Mouse (Mus musculus): ENCODE data around the gene Ptprt. TPM values are rescaled to one million over a fixed set of nuclear protein-coding genes. Genes with fewer than 3 reads are reported as not detected.

The Ptprt gene
- polyA plus RNA-seq, 1 experiment, result 0.05 TPM

GRCm38 (mm10) chr2:162682674-162683073 lies 21.7 kb upstream of the Ptprt start:
- Histone ChIP-seq H3K27ac (ENCODE audit: insufficient read depth, low read depth, low read length) (no peak overlapping the region), H3K36me3 (ENCODE audit: control insufficient read depth, insufficient read depth, low read length) (no peaks in the 10 kb centered on the region), H3K4me3 (ENCODE audit: insufficient read depth, low read depth, low read length) (no peak overlapping the region), H3K4me1 (ENCODE audit: control insufficient read depth, insufficient read depth, low read length) (no peaks in the 10 kb centered on the region), H3K27me3 (replicated peaks; ENCODE audit: control insufficient read depth, insufficient read depth, low read length) (no peaks in the 10 kb centered on the region)
- 5% methylated on average over 6 of the region's 6 CpGs for WGBS
- DNase-seq, result peak; percentile 50
- TF ChIP-seq POLR2A (IDR thresholded peaks at IDR 0.05; ENCODE audit: low read depth, low read length) (no peak), CTCF (conservative IDR thresholded peaks at IDR 0.05; ENCODE audit: insufficient read depth, insufficient read length, low read depth, low read length) (peak; percentile 77)

- TF ChIP-seq POLR2A (IDR thresholded peaks at IDR 0.05; ENCODE audit: low read depth, low read length) (no peak), CTCF (conservative IDR thresholded peaks at IDR 0.05; ENCODE audit: insufficient read depth, insufficient read length, low read depth, low read length) (no peak)
- Histone ChIP-seq H3K27me3 (replicated peaks; ENCODE audit: control insufficient read depth, insufficient read depth, low read length) (peaks cover 2% of the 10 kb centered on the region; the same call in 1 of the 2 replicates), H3K27ac (ENCODE audit: insufficient read depth, low read depth, low read length) (no peak overlapping the region), H3K4me1 (ENCODE audit: control insufficient read depth, insufficient read depth, low read length) (no peaks in the 10 kb centered on the region), H3K36me3 (ENCODE audit: control insufficient read depth, insufficient read depth, low read length) (no peaks in the 10 kb centered on the region), H3K4me3 (ENCODE audit: insufficient read depth, low read depth, low read length) (no peak overlapping the region)
- WGBS, result 8% methylated on average over 1 of the region's 1 CpGs
- no peak for DNase-seq
These were observed 1.6 kb upstream of the Ptprt start for GRCm38 (mm10) chr2:162662431-162662970.

GRCm38 (mm10) chr2:162661733-162662132 lies 786 bp upstream of the Ptprt start:
- 18% methylated on average over 4 of the region's 4 CpGs for WGBS
- TF ChIP-seq CTCF (conservative IDR thresholded peaks at IDR 0.05; ENCODE audit: insufficient read depth, insufficient read length, low read depth, low read length), result no peak
- TF ChIP-seq POLR2A (IDR thresholded peaks at IDR 0.05; ENCODE audit: low read depth, low read length), result no peak
- no peaks in the 10 kb centered on the region for H3K4me1 ChIP-seq (ENCODE audit: control insufficient read depth, insufficient read depth, low read length)
- H3K27me3 ChIP-seq (replicated peaks; ENCODE audit: control insufficient read depth, insufficient read depth, low read length), result peaks cover 2% of the 10 kb centered on the region; the same call in 1 of the 2 replicates
- H3K4me3 ChIP-seq (ENCODE audit: insufficient read depth, low read depth, low read length), result no peak overlapping the region
- DNase-seq, result no peak
- no peak overlapping the region for H3K27ac ChIP-seq (ENCODE audit: insufficient read depth, low read depth, low read length)
- H3K36me3 ChIP-seq (ENCODE audit: control insufficient read depth, insufficient read depth, low read length), result no peaks in the 10 kb centered on the region

GRCm38 (mm10) chr2:162660231-162660940 lies 561 bp downstream of the Ptprt start:
- under 1% methylated on average over 55 of the region's 57 CpGs for WGBS
- H3K27me3 ChIP-seq (replicated peaks; ENCODE audit: control insufficient read depth, insufficient read depth, low read length), result peaks cover 2% of the 10 kb centered on the region; the same call in 1 of the 2 replicates

GRCm38 (mm10) chr2:162658997-162659396 lies 1.9 kb downstream of the Ptprt start:
- TF ChIP-seq POLR2A (IDR thresholded peaks at IDR 0.05; ENCODE audit: low read depth, low read length) (no peak), CTCF (conservative IDR thresholded peaks at IDR 0.05; ENCODE audit: insufficient read depth, insufficient read length, low read depth, low read length) (peak; percentile 89)
- H3K4me1 ChIP-seq (ENCODE audit: control insufficient read depth, insufficient read depth, low read length), result no peaks in the 10 kb centered on the region
- no peak overlapping the region for H3K27ac ChIP-seq (ENCODE audit: insufficient read depth, low read depth, low read length)
- no peak overlapping the region for H3K4me3 ChIP-seq (ENCODE audit: insufficient read depth, low read depth, low read length)
- H3K27me3 ChIP-seq (replicated peaks; ENCODE audit: control insufficient read depth, insufficient read depth, low read length), result peaks cover 2% of the 10 kb centered on the region; the same call in 1 of the 2 replicates
- H3K36me3 ChIP-seq (ENCODE audit: control insufficient read depth, insufficient read depth, low read length), result no peaks in the 10 kb centered on the region
- under 1% methylated on average over 18 of the region's 18 CpGs for WGBS
- peak; percentile 75 for DNase-seq

More at GRCm38 (mm10) chr2:162660231-162660940, 561 bp downstream of the Ptprt start:
- no peak overlapping the region for H3K27ac ChIP-seq (ENCODE audit: insufficient read depth, low read depth, low read length)
- no peak for DNase-seq
- no peak overlapping the region for H3K4me3 ChIP-seq (ENCODE audit: insufficient read depth, low read depth, low read length)
- TF ChIP-seq CTCF (conservative IDR thresholded peaks at IDR 0.05; ENCODE audit: insufficient read depth, insufficient read length, low read depth, low read length), result no peak
- TF ChIP-seq POLR2A (IDR thresholded peaks at IDR 0.05; ENCODE audit: low read depth, low read length), result no peak
- no peaks in the 10 kb centered on the region for H3K4me1 ChIP-seq (ENCODE audit: control insufficient read depth, insufficient read depth, low read length)
- no peaks in the 10 kb centered on the region for H3K36me3 ChIP-seq (ENCODE audit: control insufficient read depth, insufficient read depth, low read length)

- Histone ChIP-seq H3K36me3 (ENCODE audit: control insufficient read depth, insufficient read depth, low read length) (no peaks in the 10 kb centered on the region), H3K27ac (ENCODE audit: insufficient read depth, low read depth, low read length) (no peak overlapping the region), H3K27me3 (replicated peaks; ENCODE audit: control insufficient read depth, insufficient read depth, low read length) (peaks cover 2% of the 10 kb centered on the region; the same call in 1 of the 2 replicates), H3K4me1 (ENCODE audit: control insufficient read depth, insufficient read depth, low read length) (no peaks in the 10 kb centered on the region), H3K4me3 (ENCODE audit: insufficient read depth, low read depth, low read length) (no peak overlapping the region)
- TF ChIP-seq CTCF (conservative IDR thresholded peaks at IDR 0.05; ENCODE audit: insufficient read depth, insufficient read length, low read depth, low read length) (no peak), POLR2A (IDR thresholded peaks at IDR 0.05; ENCODE audit: low read depth, low read length) (no peak)
- 51% methylated on average over 7 of the region's 7 CpGs for WGBS
- DNase-seq, result no peak
These were observed 3.4 kb downstream of the Ptprt start for GRCm38 (mm10) chr2:162657541-162657940.

GRCm38 (mm10) chr2:162654416-162654815 lies 6.5 kb downstream of the Ptprt start:
- TF ChIP-seq CTCF (conservative IDR thresholded peaks at IDR 0.05; ENCODE audit: insufficient read depth, insufficient read length, low read depth, low read length) (no peak), POLR2A (IDR thresholded peaks at IDR 0.05; ENCODE audit: low read depth, low read length) (no peak)
- WGBS, result 85% methylated on average over 4 of the region's 4 CpGs
- no peaks in the 10 kb centered on the region for H3K4me1 ChIP-seq (ENCODE audit: control insufficient read depth, insufficient read depth, low read length)
- no peaks in the 10 kb centered on the region; the same call in 1 of the 2 replicates for H3K27me3 ChIP-seq (replicated peaks; ENCODE audit: control insufficient read depth, insufficient read depth, low read length)
- no peaks in the 10 kb centered on the region for H3K36me3 ChIP-seq (ENCODE audit: control insufficient read depth, insufficient read depth, low read length)
- H3K4me3 ChIP-seq (ENCODE audit: insufficient read depth, low read depth, low read length), result no peak overlapping the region
- no peak overlapping the region for H3K27ac ChIP-seq (ENCODE audit: insufficient read depth, low read depth, low read length)
- no peak for DNase-seq

All from kidney, adult 2 months (tissue).